Mouse (Mus musculus): ENCODE measurements around the gene Tns1.

DNA sequence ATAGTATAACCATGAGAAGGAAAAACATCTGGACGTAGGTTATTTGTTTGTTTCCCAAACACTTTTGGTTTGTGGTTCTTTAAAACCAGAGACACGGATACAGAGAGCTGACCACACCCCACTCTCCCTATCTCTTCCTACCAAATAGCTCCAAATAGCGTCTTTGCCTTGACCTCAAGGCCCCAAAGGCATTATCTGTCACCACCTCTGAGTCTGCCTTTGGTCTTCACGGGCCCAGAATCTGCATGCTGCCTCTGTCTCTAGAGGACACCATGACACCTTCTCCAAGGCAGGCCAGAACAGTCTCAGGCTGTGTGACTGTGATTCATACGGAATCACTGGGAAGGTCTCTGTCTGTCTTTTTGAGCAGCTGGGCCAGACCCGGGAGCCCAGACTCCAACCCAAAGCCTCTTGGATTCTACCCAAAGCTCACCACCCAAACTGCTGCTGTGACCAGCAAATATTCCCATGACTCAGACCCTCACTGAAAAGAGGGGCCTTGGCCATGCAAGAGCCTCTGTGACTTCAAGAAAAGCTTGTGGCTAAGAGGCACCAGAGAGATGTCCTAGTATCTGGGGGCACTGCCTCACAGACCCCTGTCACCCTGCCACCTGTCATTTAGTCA is 11.2 kb upstream of the Tns1 start:
- TF ChIP-seq POLR2A (IDR thresholded peaks at IDR 0.05; ENCODE audit: borderline replicate concordance, extremely low read depth, low read depth, low read length), result no peak
- no peak for TF ChIP-seq CTCF (IDR thresholded peaks at IDR 0.05; ENCODE audit: insufficient read depth, low read length)

Data from lung, adult 2 months (tissue).